Mouse (Mus musculus) embryonic facial prominence, embryonic 10.5 days (tissue): Measurements from ENCODE around the gene Lrmda. TPM values are rescaled to one million over a fixed set of nuclear protein-coding genes. Genes with fewer than 3 reads are reported as not detected.
A peak's percentile ranks its signal among the peaks of the same experiment; 100 is the strongest.

Experiments
- DNase-seq: peaks from one replicate; pipeline ENCODE4 v3.0.0-alpha.2; 2017; ENCODE audit warnings: low spot score
- H3K27ac ChIP-seq: fragments of 300-500 bp; sonication (generic); replicated peaks from 2 replicates; pipeline ENCODE4 v1.5.1; 2016; ENCODE audit warnings: mild to moderate bottlenecking
- H3K27me3 ChIP-seq: fragments of 300-500 bp; sonication (generic); replicated peaks from 2 replicates; pipeline ENCODE4 v1.6.1; 2016; ENCODE audit warnings: low read depth, mild to moderate bottlenecking; ENCODE audit not compliant: poor library complexity, severe bottlenecking
- H3K36me3 ChIP-seq: fragments of 300-500 bp; sonication (generic); replicated peaks from 2 replicates; pipeline ENCODE4 v1.6.1; 2016; ENCODE audit warnings: mild to moderate bottlenecking, moderate library complexity
- H3K4me1 ChIP-seq: fragments of 300-500 bp; sonication (generic); 2 replicates; pipeline ENCODE4 v1.6.1; 2016
- H3K4me3 ChIP-seq: fragments of 300-500 bp; sonication (generic); 2 replicates; pipeline ENCODE4 v1.5.1; 2016; ENCODE audit warnings: mild to moderate bottlenecking, moderate library complexity
- H3K9me3 ChIP-seq: fragments of 300-500 bp; sonication (generic); 2 replicates; pipeline ENCODE4 v1.6.1; 2016; ENCODE audit warnings: mild to moderate bottlenecking
- WGBS: fragments of 180-500 bp; shearing (Covaris S2); methylation state at CpG from one replicate; pipeline ENCODE4 v1.1.7; 2016; 5-methylcytosine and 5-hydroxymethylcytosine counted together
- polyA plus RNA-seq: library from polyadenylated mRNA; unstranded; fragments of >200 nt; fragmentation: Nextera tagmentation; extraction: Ambion mirVana; gene quantifications from 2 replicates; pipeline ENCODE4 v1.2.1, GENCODE M21; 2016

Lrmda gene
- polyA plus RNA-seq, 1 experiment from 2014 or later: 0.88 TPM

GRCm38 (mm10) chr14:22445161-22445821 is 425.8 kb downstream of the Lrmda start:
- WGBS: 92% methylated on average over 5 of the region's 5 CpGs
- H3K36me3 ChIP-seq: no peaks in the 10 kb centered on the region
- DNase-seq: no peak
- no peak overlapping the region for H3K4me3 ChIP-seq
- H3K4me1 ChIP-seq: peaks cover 14% of the 10 kb centered on the region
- no peak overlapping the region for H3K27ac ChIP-seq
- H3K9me3 ChIP-seq: no peaks in the 10 kb centered on the region
- H3K27me3 ChIP-seq: peaks cover 37% of the 10 kb centered on the region

GRCm38 (mm10) chr14:22445841-22446570 is 426.5 kb downstream of the Lrmda start:
- no peak for DNase-seq
- peaks cover 7% of the 10 kb centered on the region for H3K4me1 ChIP-seq
- peaks cover 37% of the 10 kb centered on the region for H3K27me3 ChIP-seq
- H3K4me3 ChIP-seq: no peak overlapping the region
- 80% methylated on average over 2 of the region's 2 CpGs for WGBS
- no peaks in the 10 kb centered on the region for H3K9me3 ChIP-seq
- H3K36me3 ChIP-seq: no peaks in the 10 kb centered on the region
- H3K27ac ChIP-seq: no peak overlapping the region

DNA sequence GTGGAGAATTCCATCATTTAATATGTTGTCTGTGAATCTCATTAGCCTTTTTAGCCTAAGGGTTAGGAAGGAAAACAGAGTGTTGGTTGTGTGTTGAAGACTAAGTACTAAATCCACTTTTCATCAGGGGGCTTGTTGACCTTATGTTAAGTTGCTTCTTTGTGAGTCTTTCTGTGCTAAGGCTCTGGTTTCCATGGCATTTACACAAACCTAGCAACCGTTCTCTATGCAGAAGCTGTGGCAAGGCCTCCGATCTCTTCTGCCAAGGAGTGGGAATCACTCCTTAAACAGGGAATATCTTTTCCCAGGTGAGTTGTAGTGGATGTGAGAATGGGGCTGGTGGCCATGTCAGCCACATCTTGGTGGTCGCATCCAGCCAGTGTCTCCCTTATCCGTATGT is 432.1 kb downstream of the Lrmda start:
- no peak overlapping the region for H3K27ac ChIP-seq
- no peaks in the 10 kb centered on the region for H3K36me3 ChIP-seq
- peaks cover 55% of the 10 kb centered on the region for H3K27me3 ChIP-seq
- no peaks in the 10 kb centered on the region for H3K9me3 ChIP-seq
- 91% methylated on average over 4 of the region's 4 CpGs for WGBS
- DNase-seq: no peak
- H3K4me3 ChIP-seq: no peak overlapping the region
- peaks cover 4% of the 10 kb centered on the region; the same call in 1 of the 2 replicates for H3K4me1 ChIP-seq

GRCm38 (mm10) chr14:22464314-22464713 is 444.8 kb downstream of the Lrmda start:
- Histone ChIP-seq H3K9me3 (peaks cover 3% of the 10 kb centered on the region; the same call in 1 of the 2 replicates), H3K36me3 (no peaks in the 10 kb centered on the region), H3K27me3 (peaks cover 8% of the 10 kb centered on the region; the same call in 1 of the 2 replicates), H3K4me3 (no peak overlapping the region), H3K4me1 (no peaks in the 10 kb centered on the region), H3K27ac (no peak overlapping the region)
- WGBS: 66% methylated on average over 1 of the region's 1 CpGs
- DNase-seq: no peak

DNA sequence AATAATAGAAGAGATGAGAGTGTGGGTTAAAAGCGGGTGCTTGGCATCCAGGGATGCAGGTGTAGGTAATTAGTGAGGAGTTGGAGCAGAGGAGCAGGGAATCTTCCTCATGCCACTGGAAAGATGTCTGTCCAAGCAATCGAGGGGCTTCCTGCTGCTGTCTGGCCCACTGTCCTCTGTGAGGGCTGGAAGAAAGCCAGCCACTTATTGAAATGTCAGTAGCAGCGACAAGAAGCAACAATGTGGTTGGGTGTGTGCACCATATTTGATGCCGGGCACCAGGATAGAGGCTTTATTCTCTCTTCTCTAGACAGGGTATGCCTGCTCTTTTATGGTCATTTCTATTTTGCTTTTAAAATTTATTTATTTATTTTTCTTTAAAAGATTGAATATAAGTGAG is 451.5 kb downstream of the Lrmda start:
- H3K36me3 ChIP-seq: no peaks in the 10 kb centered on the region
- no peak overlapping the region for H3K27ac ChIP-seq
- H3K4me3 ChIP-seq: no peak overlapping the region
- no peak for DNase-seq
- 86% methylated on average over 4 of the region's 4 CpGs for WGBS
- H3K4me1 ChIP-seq: no peaks in the 10 kb centered on the region
- no peaks in the 10 kb centered on the region for H3K27me3 ChIP-seq
- H3K9me3 ChIP-seq: no peaks in the 10 kb centered on the region

GRCm38 (mm10) chr14:22473451-22473850 is 453.9 kb downstream of the Lrmda start:
- H3K27ac ChIP-seq: no peak overlapping the region
- no peak for DNase-seq

GRCm38 (mm10) chr14:22473991-22474390 is 454.5 kb downstream of the Lrmda start:
- Histone ChIP-seq H3K4me3 (no peak overlapping the region), H3K4me1 (no peaks in the 10 kb centered on the region), H3K9me3 (no peaks in the 10 kb centered on the region), H3K27me3 (no peaks in the 10 kb centered on the region), H3K36me3 (no peaks in the 10 kb centered on the region), H3K27ac (no peak overlapping the region)
- 85% methylated on average over 6 of the region's 6 CpGs for WGBS
- DNase-seq: no peak

More at GRCm38 (mm10) chr14:22473451-22473850, 453.9 kb downstream of the Lrmda start:
- H3K4me1 ChIP-seq: no peaks in the 10 kb centered on the region
- no peaks in the 10 kb centered on the region for H3K27me3 ChIP-seq
- WGBS: 81% methylated on average over 7 of the region's 7 CpGs
- no peaks in the 10 kb centered on the region for H3K36me3 ChIP-seq
- no peaks in the 10 kb centered on the region for H3K9me3 ChIP-seq
- H3K4me3 ChIP-seq: no peak overlapping the region

DNA sequence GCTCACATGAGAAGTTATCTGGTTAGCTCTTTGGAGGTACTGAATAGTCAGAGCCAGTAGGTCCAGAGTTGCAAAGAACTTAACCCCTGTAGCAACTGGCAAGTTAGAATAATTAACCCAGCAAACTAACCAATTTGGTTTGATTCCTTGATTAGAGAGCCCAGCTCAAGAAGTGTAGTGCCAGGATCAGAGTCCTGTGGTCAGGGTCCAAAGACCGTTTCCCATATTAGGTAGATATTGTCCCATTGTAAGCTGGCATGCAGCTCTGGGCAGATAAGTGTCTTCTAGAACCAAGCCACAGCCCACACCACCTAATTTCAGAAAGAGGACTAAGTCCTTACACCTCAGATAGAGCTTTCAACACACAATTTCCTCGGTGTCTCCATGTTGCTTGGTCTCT is 473.8 kb downstream of the Lrmda start:
- DNase-seq: no peak
- Histone ChIP-seq H3K36me3 (no peaks in the 10 kb centered on the region), H3K9me3 (no peaks in the 10 kb centered on the region), H3K4me1 (no peaks in the 10 kb centered on the region), H3K4me3 (no peak overlapping the region), H3K27me3 (no peaks in the 10 kb centered on the region), H3K27ac (no peak overlapping the region)
- 88% methylated on average over 2 of the region's 2 CpGs for WGBS

GRCm38 (mm10) chr14:22494290-22494689 is 474.8 kb downstream of the Lrmda start:
- Histone ChIP-seq H3K27ac (no peak overlapping the region), H3K36me3 (no peaks in the 10 kb centered on the region), H3K4me3 (no peak overlapping the region), H3K27me3 (no peaks in the 10 kb centered on the region), H3K9me3 (no peaks in the 10 kb centered on the region), H3K4me1 (no peaks in the 10 kb centered on the region)
- no peak for DNase-seq

GRCm38 (mm10) chr14:22494866-22495265 is 475.4 kb downstream of the Lrmda start:
- H3K27ac ChIP-seq: peak overlapping the region; percentile 37; the same call in 1 of the 2 replicates
- H3K4me3 ChIP-seq: no peak overlapping the region
- H3K4me1 ChIP-seq: no peaks in the 10 kb centered on the region
- 51% methylated on average over 10 of the region's 10 CpGs for WGBS
- H3K36me3 ChIP-seq: no peaks in the 10 kb centered on the region
- no peak for DNase-seq
- H3K9me3 ChIP-seq: no peaks in the 10 kb centered on the region
- no peaks in the 10 kb centered on the region for H3K27me3 ChIP-seq

DNA sequence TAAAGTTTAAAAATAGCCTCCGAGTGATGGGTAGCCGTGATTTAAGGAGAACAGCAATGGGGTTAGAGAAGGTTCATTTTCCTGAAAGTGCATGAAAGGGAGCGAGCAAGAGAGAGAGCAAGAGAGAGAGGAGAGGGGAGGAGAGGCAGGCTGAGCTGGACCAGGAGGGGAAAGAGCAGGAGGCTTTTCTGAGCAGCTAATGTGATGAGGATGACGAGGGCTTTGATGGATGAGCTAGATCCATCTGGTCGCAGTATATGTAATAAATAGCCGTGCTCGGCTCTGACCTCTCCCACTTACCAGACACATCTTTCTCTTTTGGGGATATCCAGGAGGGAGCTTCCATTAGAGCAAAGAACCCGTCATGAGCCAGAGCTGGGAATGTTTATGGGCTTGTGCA is 475.8 kb downstream of the Lrmda start:
- peak overlapping the region; percentile 37; the same call in 1 of the 2 replicates for H3K27ac ChIP-seq
- H3K27me3 ChIP-seq: no peaks in the 10 kb centered on the region
- H3K4me3 ChIP-seq: no peak overlapping the region
- DNase-seq: no peak
- WGBS: 74% methylated on average over 8 of the region's 8 CpGs
- no peaks in the 10 kb centered on the region for H3K4me1 ChIP-seq
- no peaks in the 10 kb centered on the region for H3K9me3 ChIP-seq
- no peaks in the 10 kb centered on the region for H3K36me3 ChIP-seq

DNA sequence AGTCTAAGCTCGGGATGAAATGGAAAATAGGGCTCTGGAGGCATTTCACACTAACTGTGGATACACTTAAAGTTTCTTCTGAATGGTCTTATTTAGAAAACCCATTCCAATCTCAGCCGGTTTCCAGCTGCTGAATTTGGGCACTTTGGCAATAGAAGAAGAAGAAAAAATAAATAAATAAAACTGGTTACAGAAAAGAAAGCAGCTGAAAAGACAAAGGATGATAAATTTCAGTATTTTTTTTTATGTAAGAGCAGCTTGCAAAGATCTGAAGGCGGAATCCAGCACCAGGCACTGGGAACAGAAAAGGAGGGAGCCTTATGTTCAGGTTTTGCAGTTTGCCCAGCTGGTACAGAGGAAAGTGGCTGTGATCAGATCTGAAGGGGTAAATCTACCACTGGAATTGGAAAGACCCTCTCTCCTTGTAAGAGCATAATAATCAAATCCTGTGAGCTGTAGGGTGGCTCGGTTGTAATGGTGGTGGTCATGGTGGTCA is 478.2 kb downstream of the Lrmda start:
- WGBS: 79% methylated on average over 4 of the region's 4 CpGs
- Histone ChIP-seq H3K36me3 (no peaks in the 10 kb centered on the region), H3K4me3 (no peak overlapping the region), H3K4me1 (no peaks in the 10 kb centered on the region), H3K27ac (no peak overlapping the region), H3K9me3 (no peaks in the 10 kb centered on the region), H3K27me3 (no peaks in the 10 kb centered on the region)
- no peak for DNase-seq
